Mouse (Mus musculus): ENCODE measurements around the gene Ckmt2. TPM values are rescaled to one million over a fixed set of nuclear protein-coding genes. Genes with fewer than 3 reads are reported as not detected.

The Ckmt2 gene
- polyA plus RNA-seq, 1 experiment from 2014 or later: not detected

Other genes starting within 250 kb of the Ckmt2 start
- not detected in 2 replicates for gene Acot12, start 135.4 kb downstream of the Ckmt2 start, polyA plus RNA-seq (2014; fragmentation: Nextera tagmentation; extraction: Ambion mirVana)
- gene Zcchc9, start 69.2 kb downstream of the Ckmt2 start, polyA plus RNA-seq (2014; fragmentation: Nextera tagmentation; extraction: Ambion mirVana): 14.7 and 14.9 TPM in 2 replicates

Measured in midbrain, embryonic 14.5 days (tissue).